Mouse (Mus musculus) megakaryocyte, embryonic 14.5 days (primary cell): Measurements from ENCODE around the gene Gpc6.

Experiments used
- FLI1 ChIP-seq: IDR thresholded peaks from 2 replicates; pipeline ENCODE4 v1.6.1; 2012; ENCODE audit warnings: low read length, inconsistent platforms, mixed read lengths
- GATA1 ChIP-seq: IDR thresholded peaks from 3 replicates; pipeline ENCODE4 v1.6.1; 2012; ENCODE audit warnings: mixed read lengths, low read length, inconsistent platforms, borderline replicate concordance

DNA sequence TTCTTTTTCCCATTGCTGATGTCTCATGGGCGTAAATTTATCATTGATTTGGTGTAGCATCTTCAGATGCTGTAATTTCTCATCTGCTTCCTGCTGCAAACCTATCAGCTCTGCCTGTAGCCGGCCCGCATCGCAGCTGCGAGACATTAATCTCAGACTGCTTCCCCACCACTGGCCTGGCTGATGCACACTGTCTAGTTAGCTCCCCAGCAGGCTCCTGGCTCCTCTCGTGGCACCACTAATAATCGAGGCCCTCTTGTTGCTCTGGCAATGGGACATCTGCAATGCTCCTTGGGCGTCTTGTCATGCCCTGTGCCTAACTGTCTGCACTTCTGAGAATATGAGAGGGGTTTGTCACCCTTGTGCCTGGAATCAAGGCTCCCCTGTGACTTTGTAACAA, 906.2 kb downstream of the Gpc6 start:
- TF ChIP-seq GATA1 (no peak), FLI1 (no peak)
